Mouse (Mus musculus) erythroblast, adult 5-6 weeks (primary cell): ENCODE results near the gene Serf2. TPM values are rescaled to one million over a fixed set of nuclear protein-coding genes. Genes with fewer than 3 reads are reported as not detected.
"Not testable (repeated sequence)": the region's sequence is repeated elsewhere in the genome, so short reads cannot be mapped to it uniquely, and the experiment has no call there.

Experiments
- ATAC-seq: replicated peaks from 2 replicates; pipeline ENCODE4 v1.8.0; 2016; ENCODE audit warnings: moderate number of reproducible peaks, mild to moderate bottlenecking, moderate TSS enrichment, inconsistent platforms; ENCODE audit not compliant: poor library complexity, low FRiP score, severe bottlenecking
- total RNA-seq, 2 experiments: library from RNA; stranded (forward) in 1 of 2; stranded (reverse) in 1 of 2; fragments of 150-400 nt in 1 of 2; fragments of 200-764, 138-1000 nt in 1 of 2; gene quantifications; 2 replicates each; pipeline versions ENCODE4 v1.2.3 to v1.2.4; 2015 to 2017; ENCODE audit warnings: low replicate concordance in 2 of 2

Gene Serf2
- total RNA-seq, 2 experiments from 2014 or later, result 40.6 to 50.9 TPM

GRCm38 (mm10) chr2:121480916-121481315 is 31.9 kb downstream of the Serf2 start:
- ATAC-seq, result peak; percentile 70

DNA sequence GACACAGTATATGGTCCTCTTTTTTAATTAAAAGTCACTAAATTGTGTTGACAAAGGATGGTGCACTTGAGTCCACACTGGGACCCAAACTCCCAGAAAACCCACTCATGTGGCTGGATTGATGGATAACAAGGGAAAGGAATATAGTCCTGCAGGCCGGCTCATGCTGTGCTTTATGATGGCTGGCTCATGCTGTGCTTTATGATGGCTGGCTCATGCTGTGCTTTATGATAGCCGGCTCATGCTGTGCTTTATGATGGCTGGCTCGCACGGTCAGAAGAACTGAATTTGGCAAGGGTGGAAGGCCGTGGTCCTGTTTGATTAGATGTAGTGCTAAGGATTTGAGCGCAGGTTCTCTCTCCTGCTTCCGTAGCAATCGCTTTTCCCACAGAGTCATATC is 34.6 kb downstream of the Serf2 start:
- ATAC-seq, result no peak

GRCm38 (mm10) chr2:121484403-121484802 is 35.4 kb downstream of the Serf2 start:
- ATAC-seq, result not testable (repeated sequence)

GRCm38 (mm10) chr2:121501550-121501949 is 52.6 kb downstream of the Serf2 start:
- 0 out of 2 replicates have a peak, but pooled peaks have one; percentile 45 for ATAC-seq

DNA sequence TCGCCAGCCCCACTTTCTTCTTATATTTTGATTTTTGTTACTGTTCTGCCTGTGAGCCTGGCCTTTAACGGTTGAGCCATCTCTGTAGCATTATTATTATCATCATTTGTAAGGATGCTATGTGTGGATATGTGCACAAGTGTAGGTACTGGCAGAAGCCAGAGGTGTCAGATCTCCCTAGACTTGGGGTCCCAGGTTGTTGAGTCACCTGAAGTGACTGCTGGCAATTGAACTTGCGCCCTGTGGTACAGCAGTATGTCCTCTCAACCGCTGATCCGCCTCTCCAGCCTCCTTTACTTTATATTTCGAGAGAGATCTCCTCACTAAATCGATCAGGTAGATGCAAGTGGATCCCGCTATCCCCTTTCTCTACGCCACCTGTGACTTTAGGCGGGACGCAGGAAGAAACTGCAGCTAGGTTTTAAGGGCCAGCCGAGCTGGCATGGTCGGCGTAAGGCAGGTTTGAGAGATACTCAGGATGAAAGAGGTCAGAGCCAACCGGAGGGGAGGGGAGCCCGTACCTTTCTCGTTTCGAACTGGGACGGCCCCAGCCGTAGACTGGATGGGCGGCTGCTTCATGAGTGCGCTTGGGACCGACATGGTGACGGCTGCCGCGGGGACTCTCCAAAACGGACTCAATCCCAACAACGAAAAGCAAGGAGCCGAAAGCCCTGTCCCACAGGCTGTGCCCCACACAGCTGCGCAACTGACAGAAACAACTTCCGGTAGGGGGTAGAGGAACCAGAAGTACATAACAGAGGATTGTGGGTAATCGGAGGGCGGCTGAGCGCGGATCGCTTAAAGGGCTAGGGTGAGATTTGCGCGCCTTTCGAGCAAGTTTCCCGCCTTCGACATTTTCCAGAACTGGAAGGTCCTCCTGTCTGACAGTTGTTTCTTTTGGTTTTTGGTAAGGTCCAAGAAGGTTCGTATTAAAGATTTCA is 57.2 kb downstream of the Serf2 start, which contains the start of the genes Mfap1a and Wdr76:
Gene Mfap1a, minus strand, starts transcription at position 724 of the 941 bp plus-strand sequence.
Gene Wdr76, plus strand, starts transcription at position 782 of the 941 bp plus-strand sequence.
- ATAC-seq, result peak; percentile 90

GRCm38 (mm10) chr2:121507173-121507950 is 58.4 kb downstream of the Serf2 start:
- no peak for ATAC-seq

Other genes with a start within 250 kb of the Serf2 start
- gene Trp53bp1, start 177.8 kb upstream of the Serf2 start, total RNA-seq (2015; ENCODE audit: low replicate concordance), result 11.1 and 27.9 TPM in 2 replicates
- 44.8 and 96.0 TPM in 2 replicates for gene Trp53bp1, start 177.8 kb upstream of the Serf2 start, total RNA-seq (2017; ENCODE audit: low replicate concordance)
- gene Map1a, start 159.6 kb upstream of the Serf2 start, total RNA-seq (2015; ENCODE audit: low replicate concordance), result not detected in 2 replicates
- gene Map1a, start 159.6 kb upstream of the Serf2 start, total RNA-seq (2017; ENCODE audit: low replicate concordance), result 0.14 TPM in 1 of 2 replicates, not detected in the other
- 2.7 and 5.2 TPM in 2 replicates for gene Ppip5k1, start 93.8 kb upstream of the Serf2 start, total RNA-seq (2015; ENCODE audit: low replicate concordance)
- 9.8 and 10.1 TPM in 2 replicates for gene Ppip5k1, start 93.8 kb upstream of the Serf2 start, total RNA-seq (2017; ENCODE audit: low replicate concordance)
- not detected in 2 replicates for gene Ckmt1, start 91.5 kb upstream of the Serf2 start, total RNA-seq (2015; ENCODE audit: low replicate concordance)
- 0.26 TPM in 1 of 2 replicates, not detected in the other for gene Ckmt1, start 91.5 kb upstream of the Serf2 start, total RNA-seq (2017; ENCODE audit: low replicate concordance)
- not detected in 2 replicates for gene Strc, start 62.0 kb upstream of the Serf2 start, total RNA-seq (2015; ENCODE audit: low replicate concordance)
- not detected in 2 replicates for gene Strc, start 62.0 kb upstream of the Serf2 start, total RNA-seq (2017; ENCODE audit: low replicate concordance)
- gene Pdia3, start 35.4 kb upstream of the Serf2 start, total RNA-seq (2015; ENCODE audit: low replicate concordance), result 80.1 and 87.8 TPM in 2 replicates
- 66.2 and 70.2 TPM in 2 replicates for gene Pdia3, start 35.4 kb upstream of the Serf2 start, total RNA-seq (2017; ENCODE audit: low replicate concordance)
- gene Catsper2, start 35.4 kb upstream of the Serf2 start, total RNA-seq (2015; ENCODE audit: low replicate concordance), result 2.9 TPM in 1 of 2 replicates, not detected in the other
- 2.2 TPM in 1 of 2 replicates, not detected in the other for gene Catsper2, start 35.4 kb upstream of the Serf2 start, total RNA-seq (2017; ENCODE audit: low replicate concordance)
- not detected in 2 replicates for gene Ell3, start 4.9 kb upstream of the Serf2 start, total RNA-seq (2015; ENCODE audit: low replicate concordance)
- not detected in 2 replicates for gene Ell3, start 4.9 kb upstream of the Serf2 start, total RNA-seq (2017; ENCODE audit: low replicate concordance)
- gene Hypk, start 4.1 kb downstream of the Serf2 start, total RNA-seq (2015; ENCODE audit: low replicate concordance), result 27.7 and 28.2 TPM in 2 replicates
- 22.3 and 31.5 TPM in 2 replicates for gene Hypk, start 4.1 kb downstream of the Serf2 start, total RNA-seq (2017; ENCODE audit: low replicate concordance)
- gene Serinc4, start 7.6 kb downstream of the Serf2 start, total RNA-seq (2015; ENCODE audit: low replicate concordance), result not detected in 2 replicates
- 0.68 TPM in 1 of 2 replicates, not detected in the other for gene Serinc4, start 7.6 kb downstream of the Serf2 start, total RNA-seq (2017; ENCODE audit: low replicate concordance)
- 6.9 and 16.3 TPM in 2 replicates for gene Mfap1b, start 24.9 kb downstream of the Serf2 start, total RNA-seq (2015; ENCODE audit: low replicate concordance)
- 20.6 and 22.9 TPM in 2 replicates for gene Mfap1b, start 24.9 kb downstream of the Serf2 start, total RNA-seq (2017; ENCODE audit: low replicate concordance)
- 12.1 and 15.3 TPM in 2 replicates for gene Mfap1a, start 57.5 kb downstream of the Serf2 start, total RNA-seq (2015; ENCODE audit: low replicate concordance)
- 11.7 and 15.1 TPM in 2 replicates for gene Mfap1a, start 57.5 kb downstream of the Serf2 start, total RNA-seq (2017; ENCODE audit: low replicate concordance)
- 11.9 and 13.8 TPM in 2 replicates for gene Wdr76, start 57.5 kb downstream of the Serf2 start, total RNA-seq (2015; ENCODE audit: low replicate concordance)
- 19.2 and 25.5 TPM in 2 replicates for gene Wdr76, start 57.5 kb downstream of the Serf2 start, total RNA-seq (2017; ENCODE audit: low replicate concordance)